Mouse (Mus musculus): ENCODE data around the gene Vti1a. TPM values are rescaled to one million over a fixed set of nuclear protein-coding genes. Genes with fewer than 3 reads are reported as not detected.
A peak's percentile ranks its signal among the peaks of the same experiment; 100 is the strongest.

Vti1a gene
- polyA plus RNA-seq, 1 experiment from 2014 or later: 26.7 TPM

- ATAC-seq (ENCODE audit: low read depth): no peak
- Histone ChIP-seq H3K4me3 (ENCODE audit: low read length) (no peak overlapping the region), H3K27me3 (ENCODE audit: control insufficient read depth, insufficient read depth, low read depth, low read length) (no peaks in the 10 kb centered on the region), H3K27ac (ENCODE audit: low read length) (no peak overlapping the region), H3K9me3 (ENCODE audit: control insufficient read depth, low read length) (no peaks in the 10 kb centered on the region), H3K4me1 (replicated peaks; ENCODE audit: control insufficient read depth, insufficient read depth, low read length) (peaks cover 3% of the 10 kb centered on the region; the same call in 1 of the 2 replicates), H3K4me2 (ENCODE audit: low read depth, low read length) (no peak overlapping the region), H3K9ac (ENCODE audit: low read length) (no peak overlapping the region), H3K36me3 (ENCODE audit: control insufficient read depth, insufficient read depth, low read length) (no peaks in the 10 kb centered on the region; the same call in 1 of the 2 replicates)
- WGBS: 75% methylated on average over 3 of the region's 3 CpGs
Measured at GRCm38 (mm10) chr19:55609806-55610205, 293.7 kb downstream of the Vti1a start.

DNA sequence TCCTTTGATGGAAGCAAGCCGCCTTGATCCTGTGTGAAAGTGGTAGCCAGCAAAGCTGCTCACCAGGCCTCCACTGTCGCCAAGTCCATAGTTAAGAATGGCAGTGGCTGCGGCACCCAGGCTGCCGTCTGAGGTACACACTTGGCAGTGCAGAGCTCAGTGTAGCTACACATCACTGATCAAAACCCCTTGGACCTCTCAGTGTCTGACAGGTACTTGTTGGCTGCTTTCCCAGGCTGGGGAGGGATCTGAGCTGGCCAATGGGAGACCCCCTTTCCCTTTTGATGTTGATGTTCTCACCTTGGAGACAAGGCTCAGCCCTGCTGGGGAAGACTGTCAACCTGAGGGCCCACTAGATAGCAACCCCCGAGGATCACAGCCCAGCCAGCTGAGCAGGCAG lies 299.6 kb downstream of the Vti1a start:
- H3K4me1 ChIP-seq (replicated peaks; ENCODE audit: control insufficient read depth, insufficient read depth, low read length): peaks cover 9% of the 10 kb centered on the region
- H3K9me3 ChIP-seq (ENCODE audit: control insufficient read depth, low read length): no peaks in the 10 kb centered on the region
- no peak overlapping the region for H3K27ac ChIP-seq (ENCODE audit: low read length)
- no peak overlapping the region for H3K4me2 ChIP-seq (ENCODE audit: low read depth, low read length)
- no peak overlapping the region for H3K4me3 ChIP-seq (ENCODE audit: low read length)
- no peaks in the 10 kb centered on the region for H3K27me3 ChIP-seq (ENCODE audit: control insufficient read depth, insufficient read depth, low read depth, low read length)
- ATAC-seq (ENCODE audit: low read depth): peak; percentile 37; the same call in 1 of the 2 replicates
- no peaks in the 10 kb centered on the region for H3K36me3 ChIP-seq (ENCODE audit: control insufficient read depth, insufficient read depth, low read length)
- no peak overlapping the region for H3K9ac ChIP-seq (ENCODE audit: low read length)
- 56% methylated on average over 5 of the region's 5 CpGs for WGBS

DNA sequence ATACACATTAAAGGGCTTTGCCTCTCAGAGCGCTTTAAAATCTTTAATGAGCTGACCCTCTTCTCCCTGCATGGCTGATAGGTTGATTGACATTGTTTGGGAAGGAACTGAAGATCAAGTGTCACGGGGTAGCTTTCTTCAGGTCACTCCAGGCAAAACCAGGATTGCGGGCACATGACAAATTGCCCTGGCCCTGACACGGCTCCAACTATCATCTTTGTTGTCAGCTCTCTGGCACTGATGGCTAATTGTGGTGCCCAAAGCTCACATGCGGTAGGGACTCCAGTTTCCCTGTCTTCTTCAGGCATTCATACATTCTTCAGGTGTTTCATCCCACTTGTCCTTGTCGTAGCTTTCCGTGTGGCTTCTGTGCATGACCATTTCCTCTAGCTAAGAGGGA lies 300.2 kb downstream of the Vti1a start:
- 50% methylated on average over 7 of the region's 7 CpGs for WGBS
- ATAC-seq (ENCODE audit: low read depth): no peak
- no peaks in the 10 kb centered on the region for H3K9me3 ChIP-seq (ENCODE audit: control insufficient read depth, low read length)
- H3K4me3 ChIP-seq (ENCODE audit: low read length): no peak overlapping the region
- peaks cover 13% of the 10 kb centered on the region for H3K4me1 ChIP-seq (replicated peaks; ENCODE audit: control insufficient read depth, insufficient read depth, low read length)
- H3K27ac ChIP-seq (ENCODE audit: low read length): no peak overlapping the region
- H3K36me3 ChIP-seq (ENCODE audit: control insufficient read depth, insufficient read depth, low read length): no peaks in the 10 kb centered on the region
- no peak overlapping the region for H3K9ac ChIP-seq (ENCODE audit: low read length)
- H3K27me3 ChIP-seq (ENCODE audit: control insufficient read depth, insufficient read depth, low read depth, low read length): no peaks in the 10 kb centered on the region
- H3K4me2 ChIP-seq (ENCODE audit: low read depth, low read length): no peak overlapping the region

GRCm38 (mm10) chr19:55616937-55617336 lies 300.8 kb downstream of the Vti1a start:
- Histone ChIP-seq H3K9ac (ENCODE audit: low read length) (no peak overlapping the region), H3K27me3 (ENCODE audit: control insufficient read depth, insufficient read depth, low read depth, low read length) (no peaks in the 10 kb centered on the region), H3K36me3 (ENCODE audit: control insufficient read depth, insufficient read depth, low read length) (no peaks in the 10 kb centered on the region), H3K4me1 (replicated peaks; ENCODE audit: control insufficient read depth, insufficient read depth, low read length) (peaks cover 16% of the 10 kb centered on the region), H3K9me3 (ENCODE audit: control insufficient read depth, low read length) (no peaks in the 10 kb centered on the region), H3K4me3 (ENCODE audit: low read length) (no peak overlapping the region), H3K4me2 (ENCODE audit: low read depth, low read length) (no peak overlapping the region), H3K27ac (ENCODE audit: low read length) (no peak overlapping the region)
- 56% methylated on average over 8 of the region's 8 CpGs for WGBS
- no peak for ATAC-seq (ENCODE audit: low read depth)

DNA sequence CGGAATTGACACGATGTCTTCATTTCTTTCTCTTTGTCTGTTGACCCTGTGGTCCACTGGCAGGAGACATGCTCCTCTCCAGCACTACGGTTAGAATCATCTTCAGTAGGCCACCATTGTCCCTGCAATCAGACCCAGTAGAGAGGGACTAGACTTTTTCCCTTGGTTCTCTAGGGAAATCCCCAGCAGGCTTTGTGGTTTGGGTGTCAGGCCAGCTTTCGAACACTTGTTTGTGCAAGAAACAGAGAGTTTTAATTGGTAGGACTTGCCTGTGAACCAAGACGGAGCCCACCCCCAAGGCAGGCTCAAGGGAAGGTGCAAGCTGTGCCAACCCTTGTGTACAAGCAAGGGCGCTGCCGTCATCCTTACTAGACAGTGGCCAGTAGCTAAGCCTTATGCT lies 302.5 kb downstream of the Vti1a start:
- Histone ChIP-seq H3K9ac (ENCODE audit: low read length) (no peak overlapping the region), H3K9me3 (ENCODE audit: control insufficient read depth, low read length) (no peaks in the 10 kb centered on the region), H3K4me2 (ENCODE audit: low read depth, low read length) (no peak overlapping the region), H3K4me3 (ENCODE audit: low read length) (no peak overlapping the region), H3K36me3 (ENCODE audit: control insufficient read depth, insufficient read depth, low read length) (no peaks in the 10 kb centered on the region), H3K27ac (ENCODE audit: low read length) (no peak overlapping the region), H3K4me1 (replicated peaks; ENCODE audit: control insufficient read depth, insufficient read depth, low read length) (peaks cover 16% of the 10 kb centered on the region), H3K27me3 (ENCODE audit: control insufficient read depth, insufficient read depth, low read depth, low read length) (no peaks in the 10 kb centered on the region)
- 90% methylated on average over 7 of the region's 7 CpGs for WGBS
- no peak for ATAC-seq (ENCODE audit: low read depth)

GRCm38 (mm10) chr19:55620411-55621008 lies 304.4 kb downstream of the Vti1a start:
- Histone ChIP-seq H3K4me2 (ENCODE audit: low read depth, low read length) (no peak overlapping the region), H3K27me3 (ENCODE audit: control insufficient read depth, insufficient read depth, low read depth, low read length) (no peaks in the 10 kb centered on the region; the same call in 1 of the 2 replicates), H3K4me3 (ENCODE audit: low read length) (no peak overlapping the region), H3K4me1 (replicated peaks; ENCODE audit: control insufficient read depth, insufficient read depth, low read length) (peaks cover 16% of the 10 kb centered on the region), H3K9ac (ENCODE audit: low read length) (no peak overlapping the region), H3K9me3 (ENCODE audit: control insufficient read depth, low read length) (no peaks in the 10 kb centered on the region), H3K27ac (ENCODE audit: low read length) (no peak overlapping the region), H3K36me3 (ENCODE audit: control insufficient read depth, insufficient read depth, low read length) (no peaks in the 10 kb centered on the region)
- 22% methylated on average over 14 of the region's 14 CpGs for WGBS
- ATAC-seq (ENCODE audit: low read depth): no peak

DNA sequence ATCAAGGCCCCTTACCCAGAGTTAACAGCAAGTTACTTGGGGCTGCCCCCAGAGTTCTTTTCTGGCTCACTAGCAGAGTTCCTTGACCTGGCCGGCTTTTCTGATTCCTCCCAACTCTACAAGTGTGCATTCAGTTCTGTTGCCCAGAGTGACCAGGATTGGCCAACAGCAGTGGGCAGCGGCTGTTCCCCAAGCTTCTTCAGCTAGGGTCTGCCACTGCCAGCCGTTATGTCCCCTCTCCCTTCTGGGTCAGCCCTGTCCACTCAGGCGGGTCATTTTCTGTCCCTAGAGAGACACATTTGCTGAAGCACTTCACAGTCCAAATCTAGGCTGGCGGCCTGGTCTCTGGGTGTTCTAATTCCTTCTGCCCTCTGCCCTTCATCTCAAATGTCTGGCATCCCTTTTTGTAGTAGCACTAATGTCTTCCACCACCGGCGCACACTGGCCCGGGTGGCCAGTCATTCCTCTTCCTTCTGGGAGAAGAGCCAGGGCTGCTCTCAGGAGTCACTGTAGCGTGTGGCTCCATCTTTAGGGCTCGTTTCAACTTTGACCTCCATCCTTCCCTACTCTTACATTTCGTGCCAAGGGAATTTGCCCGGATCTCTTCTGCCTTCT lies 305.0 kb downstream of the Vti1a start:
- no peak overlapping the region for H3K27ac ChIP-seq (ENCODE audit: low read length)
- no peaks in the 10 kb centered on the region for H3K36me3 ChIP-seq (ENCODE audit: control insufficient read depth, insufficient read depth, low read length)
- no peak overlapping the region for H3K9ac ChIP-seq (ENCODE audit: low read length)
- H3K4me1 ChIP-seq (replicated peaks; ENCODE audit: control insufficient read depth, insufficient read depth, low read length): peaks cover 16% of the 10 kb centered on the region
- ATAC-seq (ENCODE audit: low read depth): no peak
- no peak overlapping the region for H3K4me2 ChIP-seq (ENCODE audit: low read depth, low read length)
- H3K27me3 ChIP-seq (ENCODE audit: control insufficient read depth, insufficient read depth, low read depth, low read length): no peaks in the 10 kb centered on the region; the same call in 1 of the 2 replicates
- WGBS: 56% methylated on average over 12 of the region's 12 CpGs
- H3K4me3 ChIP-seq (ENCODE audit: low read length): no peak overlapping the region
- H3K9me3 ChIP-seq (ENCODE audit: control insufficient read depth, low read length): no peaks in the 10 kb centered on the region

GRCm38 (mm10) chr19:55622821-55623220 lies 306.7 kb downstream of the Vti1a start:
- Histone ChIP-seq H3K4me3 (ENCODE audit: low read length) (no peak overlapping the region), H3K9me3 (ENCODE audit: control insufficient read depth, low read length) (no peaks in the 10 kb centered on the region), H3K9ac (ENCODE audit: low read length) (no peak overlapping the region), H3K4me1 (replicated peaks; ENCODE audit: control insufficient read depth, insufficient read depth, low read length) (peaks cover 16% of the 10 kb centered on the region), H3K27me3 (ENCODE audit: control insufficient read depth, insufficient read depth, low read depth, low read length) (no peaks in the 10 kb centered on the region; the same call in 1 of the 2 replicates), H3K36me3 (ENCODE audit: control insufficient read depth, insufficient read depth, low read length) (no peaks in the 10 kb centered on the region), H3K4me2 (ENCODE audit: low read depth, low read length) (no peak overlapping the region), H3K27ac (ENCODE audit: low read length) (no peak overlapping the region)
- WGBS: 73% methylated on average over 18 of the region's 18 CpGs
- no peak for ATAC-seq (ENCODE audit: low read depth)

DNA sequence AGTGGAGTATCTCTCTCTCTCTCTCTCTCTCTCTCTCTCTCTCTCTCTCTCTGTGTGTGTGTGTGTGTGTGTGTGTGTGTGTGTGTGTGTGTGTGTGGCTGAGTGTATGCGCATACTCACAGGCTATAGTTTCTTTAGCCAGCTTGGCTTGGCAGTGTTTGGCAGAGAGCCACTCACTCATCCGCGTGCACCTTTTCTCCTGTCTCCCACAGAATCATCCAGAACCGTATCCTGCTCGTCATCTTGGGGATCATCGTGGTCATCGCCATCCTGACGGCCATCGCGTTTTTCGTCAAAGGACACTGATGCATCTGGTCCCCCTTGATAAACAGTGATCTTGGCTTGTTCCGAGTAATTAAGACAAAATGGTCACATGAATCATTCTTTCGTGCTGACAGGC lies 307.5 kb downstream of the Vti1a start:
- 80% methylated on average over 13 of the region's 13 CpGs for WGBS

More for the DNA sequence above, 307.5 kb downstream of the Vti1a start:
- Histone ChIP-seq H3K4me1 (replicated peaks; ENCODE audit: control insufficient read depth, insufficient read depth, low read length) (peaks cover 16% of the 10 kb centered on the region), H3K9ac (ENCODE audit: low read length) (no peak overlapping the region), H3K27me3 (ENCODE audit: control insufficient read depth, insufficient read depth, low read depth, low read length) (no peaks in the 10 kb centered on the region; the same call in 1 of the 2 replicates), H3K4me3 (ENCODE audit: low read length) (no peak overlapping the region), H3K9me3 (ENCODE audit: control insufficient read depth, low read length) (no peaks in the 10 kb centered on the region), H3K27ac (ENCODE audit: low read length) (no peak overlapping the region), H3K36me3 (ENCODE audit: control insufficient read depth, insufficient read depth, low read length) (no peaks in the 10 kb centered on the region), H3K4me2 (ENCODE audit: low read depth, low read length) (no peak overlapping the region)
- ATAC-seq (ENCODE audit: low read depth): no peak
